7 mouse cellular contexts compared by ENCODE assay signal in the genomic region with DNA sequence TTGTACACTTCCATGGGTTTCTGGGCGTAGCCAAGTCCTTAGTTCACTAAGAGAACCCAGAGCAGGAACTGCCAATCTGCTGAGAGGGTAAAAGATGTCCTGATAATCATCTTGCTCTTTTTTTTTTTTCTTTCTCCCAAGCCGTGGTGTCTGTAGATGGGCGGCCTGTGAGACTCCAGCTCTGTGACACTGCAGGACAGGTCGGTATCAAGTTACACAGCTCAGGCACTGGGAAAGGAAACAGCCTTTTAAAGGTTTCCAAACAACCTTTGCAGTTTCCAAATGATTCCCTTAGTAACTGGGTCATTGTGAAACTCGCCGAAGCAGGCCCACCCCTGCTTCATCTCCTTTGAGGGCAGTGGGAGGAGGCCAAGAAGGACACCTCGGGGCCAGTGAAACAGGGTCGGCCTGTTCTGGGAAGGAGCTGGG. TPM values are rescaled to one million over a fixed set of nuclear protein-coding genes. Genes with fewer than 3 reads are reported as not detected.
DNase-seq lines count a peak whose midpoint lies in the region; ATAC-seq lines count a peak whose summit lies in the region.

No protein-coding gene starts in this region.

- no peak for ATAC-seq in embryonic facial prominence, embryonic 13.5 days (ENCODE audit: insufficient number of reproducible peaks, insufficient read depth, low FRiP score, low TSS enrichment, low read depth)
- no peak for ATAC-seq in hindbrain, embryonic 16.5 days
- no peak for ATAC-seq in midbrain, embryonic 11.5 days (ENCODE audit: low FRiP score)
- ATAC-seq in activated CD4-positive, CD25-positive, alpha-beta regulatory T cell, adult 4 months: no peak

- DNase-seq in ovary, adult 18-20 months (ENCODE audit: low spot score): peak; percentile 43
- DNase-seq in ovary, postnatal 10 days (ENCODE audit: low spot score): no peak
- DNase-seq in midbrain, embryonic 11.5 days (ENCODE audit: low spot score, missing footprints): peak; percentile 89
- no peak for DNase-seq in spleen, postnatal 36 days (ENCODE audit: low spot score in 2 of 2)

- peaks cover 22% of the 10 kb centered on the region for H3K4me1 ChIP-seq in embryonic facial prominence, embryonic 13.5 days
- peaks cover 16% of the 10 kb centered on the region for H3K4me1 ChIP-seq in hindbrain, embryonic 16.5 days (ENCODE audit: control insufficient read depth, insufficient read depth, low read depth, low read length)
- peaks cover 16% of the 10 kb centered on the region for H3K4me1 ChIP-seq in midbrain, embryonic 11.5 days (ENCODE audit: control insufficient read depth, insufficient read depth, low read length)

- 6% methylated on average over 8 of the region's 8 CpGs for WGBS in embryonic facial prominence, embryonic 13.5 days
- 10% methylated on average over 8 of the region's 8 CpGs for WGBS in hindbrain, embryonic 16.5 days
- WGBS in midbrain, embryonic 11.5 days: 3% methylated on average over 8 of the region's 8 CpGs

- 0 out of 2 replicates have a peak overlapping the region, but pooled peaks have one; percentile 16 for H3K27ac ChIP-seq in embryonic facial prominence, embryonic 13.5 days
- no peak overlapping the region for H3K27ac ChIP-seq in hindbrain, embryonic 16.5 days (ENCODE audit: low read depth, low read length)
- no peak overlapping the region for H3K27ac ChIP-seq in midbrain, embryonic 11.5 days (ENCODE audit: low read depth, low read length)

- peaks cover 30% of the 10 kb centered on the region for H3K36me3 ChIP-seq in embryonic facial prominence, embryonic 13.5 days
- H3K36me3 ChIP-seq in hindbrain, embryonic 16.5 days (ENCODE audit: control insufficient read depth, insufficient read depth, low read length): peaks cover 6% of the 10 kb centered on the region; the same call in 1 of the 2 replicates
- H3K36me3 ChIP-seq in midbrain, embryonic 11.5 days (ENCODE audit: control insufficient read depth, insufficient read depth, low read length): 0 out of 2 replicates have a peak, but pooled peaks cover 2% of the 10 kb centered on the region

- H3K4me2 ChIP-seq in embryonic facial prominence, embryonic 13.5 days: peak overlapping the region; percentile 70
- peak overlapping the region; percentile 78 for H3K4me2 ChIP-seq in hindbrain, embryonic 16.5 days (ENCODE audit: low read length)
- H3K4me2 ChIP-seq in midbrain, embryonic 11.5 days: peak overlapping the region; percentile 76

- no peaks in the 10 kb centered on the region for H3K27me3 ChIP-seq in embryonic facial prominence, embryonic 13.5 days
- no peaks in the 10 kb centered on the region for H3K27me3 ChIP-seq in hindbrain, embryonic 16.5 days (replicated peaks; ENCODE audit: control insufficient read depth, insufficient read depth, low read length)
- no peaks in the 10 kb centered on the region for H3K27me3 ChIP-seq in midbrain, embryonic 11.5 days (ENCODE audit: control insufficient read depth, insufficient read depth, low read length)

- peak overlapping the region; percentile 90 for H3K9ac ChIP-seq in embryonic facial prominence, embryonic 13.5 days
- peak overlapping the region; percentile 36; the same call in 1 of the 2 replicates for H3K9ac ChIP-seq in hindbrain, embryonic 16.5 days (ENCODE audit: low read depth, low read length)
- peak overlapping the region; percentile 93; the same call in 1 of the 2 replicates for H3K9ac ChIP-seq in midbrain, embryonic 11.5 days (ENCODE audit: low read length)

- no peaks in the 10 kb centered on the region for H3K9me3 ChIP-seq in embryonic facial prominence, embryonic 13.5 days
- H3K9me3 ChIP-seq in hindbrain, embryonic 16.5 days (ENCODE audit: control insufficient read depth, low read length): no peaks in the 10 kb centered on the region
- no peaks in the 10 kb centered on the region for H3K9me3 ChIP-seq in midbrain, embryonic 11.5 days (ENCODE audit: control insufficient read depth, low read length)

- peak overlapping the region; percentile 83 for H3K4me3 ChIP-seq in embryonic facial prominence, embryonic 13.5 days
- H3K4me3 ChIP-seq in hindbrain, embryonic 16.5 days (ENCODE audit: low read length): peak overlapping the region; percentile 80
- peak overlapping the region; percentile 72; the same call in 1 of the 2 replicates for H3K4me3 ChIP-seq in midbrain, embryonic 11.5 days (ENCODE audit: low read depth, low read length)

RNA-seq across cellular contexts. Expression of gene Rhou, which starts 1.6 kb away (rescaled TPM):
- polyA plus RNA-seq in embryonic facial prominence, embryonic 13.5 days (2015; fragmentation: Nextera tagmentation; extraction: Ambion mirVana): 6.9 and 8.3 TPM in 2 replicates
- 11.6 and 12.3 TPM in 2 replicates for polyA plus RNA-seq in hindbrain, embryonic 16.5 days (2015; fragmentation: Nextera tagmentation; extraction: Ambion mirVana)
- polyA plus RNA-seq in midbrain, embryonic 11.5 days (2014; fragmentation: Nextera tagmentation; extraction: Ambion mirVana): 7.7 and 8.3 TPM in 2 replicates
- polyA plus RNA-seq in activated CD4-positive, CD25-positive, alpha-beta regulatory T cell, adult 4 months (2017; shearing (Covaris generic)): not detected

Comparison
In these comparisons a context has a peak if more than half of its experiments do, and no peak if none do; other contexts are left out.
1. DNase-seq: peak in ovary, adult 18-20 months (single experiment) and midbrain, embryonic 11.5 days (single experiment); none in ovary, postnatal 10 days (single experiment) and spleen, postnatal 36 days (0 of 2).
2. H3K9ac ChIP-seq: peak in every context shown above with its lines; median percentile 93 in midbrain, embryonic 11.5 days; 90 in embryonic facial prominence, embryonic 13.5 days; 36 in hindbrain, embryonic 16.5 days.
3. Peak in every context shown above with its lines, with median percentiles within 50 percentile points of each other: H3K4me2 ChIP-seq and H3K4me3 ChIP-seq.